Mouse (Mus musculus) right cerebral cortex, postnatal 4 days (tissue): Measurements from ENCODE around the gene Tacr1.
"Not testable (repeated sequence)": the region's sequence is repeated elsewhere in the genome, so short reads cannot be mapped to it uniquely, and the experiment has no call there.

ENCODE experiments used
- DNase-seq: peaks from one replicate; pipeline ENCODE4 v3.0.0-alpha.2; 2022

Tacr1 gene

GRCm38 (mm10) chr6:82401595-82402451, at the start of gene Tacr1:
Tacr1 (plus strand) TSS chr6:82402334.
- DNase-seq, result peak; percentile 84

GRCm38 (mm10) chr6:82376144-82376543, 26.0 kb upstream of the Tacr1 start:
- no peak for DNase-seq

- no peak for DNase-seq
Observed at GRCm38 (mm10) chr6:82383556-82383955, 18.6 kb upstream of the Tacr1 start.

GRCm38 (mm10) chr6:82402501-82403495, 664 bp downstream of the Tacr1 start:
- DNase-seq, result peak; percentile 52

- no peak for DNase-seq
Observed at GRCm38 (mm10) chr6:82418367-82418766, 16.2 kb downstream of the Tacr1 start.

- no peak for DNase-seq
Observed at GRCm38 (mm10) chr6:82420222-82420621, 18.1 kb downstream of the Tacr1 start.

GRCm38 (mm10) chr6:82428890-82429289, 26.8 kb downstream of the Tacr1 start:
- no peak for DNase-seq

DNA sequence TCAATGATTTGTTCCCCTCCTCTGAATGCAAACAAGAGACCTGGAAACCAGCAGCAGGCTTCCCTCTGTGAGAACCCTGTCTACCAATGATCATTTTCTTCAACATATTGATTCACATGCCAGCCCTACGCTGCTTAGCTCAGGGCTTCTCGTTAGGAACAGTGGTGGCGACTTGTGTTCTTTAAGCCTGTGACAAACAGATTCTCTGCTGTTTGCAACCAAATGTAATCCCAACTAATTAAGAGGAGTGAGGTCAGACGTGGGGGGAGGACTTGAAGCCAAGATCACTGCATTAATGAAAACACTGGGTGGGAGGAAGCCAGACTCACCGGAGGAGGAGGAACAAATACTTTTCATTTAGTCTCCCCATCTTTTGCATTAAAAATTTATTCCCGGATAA, 27.6 kb downstream of the Tacr1 start:
- no peak for DNase-seq

DNA sequence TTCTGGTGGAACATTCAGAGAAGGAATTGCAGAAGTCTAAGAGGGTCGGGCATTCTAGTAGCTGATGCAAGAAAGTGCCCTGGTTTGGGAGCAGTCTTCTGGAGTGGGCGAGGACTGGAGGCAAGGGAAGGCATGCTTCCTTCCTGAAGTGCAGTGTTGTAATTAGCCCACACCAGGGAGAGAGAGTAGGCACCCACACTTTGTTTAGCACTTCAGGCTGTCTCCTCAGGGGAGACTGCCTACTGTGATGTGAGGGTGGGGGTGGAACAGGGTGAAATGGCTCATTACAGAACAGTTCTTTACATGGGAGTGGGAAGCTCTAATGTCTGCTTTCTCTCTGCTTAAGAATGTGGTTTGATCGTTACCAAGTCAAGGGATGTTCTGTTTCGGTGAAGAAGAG, 35.0 kb downstream of the Tacr1 start:
- DNase-seq, result no peak

- not testable (repeated sequence) for DNase-seq
Observed at GRCm38 (mm10) chr6:82452206-82453095, 50.3 kb downstream of the Tacr1 start.

DNA sequence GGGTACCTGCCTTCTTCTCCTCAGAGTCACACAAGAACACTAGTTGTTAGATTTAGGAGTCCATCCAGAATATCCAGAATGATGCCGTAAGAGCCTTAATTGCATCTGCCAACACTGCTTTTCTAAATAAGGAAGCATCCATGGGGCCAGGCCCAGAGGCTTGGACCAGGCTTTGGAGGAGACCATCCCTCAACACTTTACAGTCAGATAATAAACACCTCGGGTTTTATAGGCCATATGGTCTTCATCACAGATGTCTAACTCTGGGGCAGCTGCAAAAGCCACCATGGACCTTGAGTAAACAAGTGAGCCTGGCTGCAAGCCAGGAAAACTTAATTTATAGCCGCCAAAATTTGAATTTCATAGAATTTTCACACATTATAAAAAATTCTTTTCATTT, 53.1 kb downstream of the Tacr1 start:
- DNase-seq, result no peak

DNA sequence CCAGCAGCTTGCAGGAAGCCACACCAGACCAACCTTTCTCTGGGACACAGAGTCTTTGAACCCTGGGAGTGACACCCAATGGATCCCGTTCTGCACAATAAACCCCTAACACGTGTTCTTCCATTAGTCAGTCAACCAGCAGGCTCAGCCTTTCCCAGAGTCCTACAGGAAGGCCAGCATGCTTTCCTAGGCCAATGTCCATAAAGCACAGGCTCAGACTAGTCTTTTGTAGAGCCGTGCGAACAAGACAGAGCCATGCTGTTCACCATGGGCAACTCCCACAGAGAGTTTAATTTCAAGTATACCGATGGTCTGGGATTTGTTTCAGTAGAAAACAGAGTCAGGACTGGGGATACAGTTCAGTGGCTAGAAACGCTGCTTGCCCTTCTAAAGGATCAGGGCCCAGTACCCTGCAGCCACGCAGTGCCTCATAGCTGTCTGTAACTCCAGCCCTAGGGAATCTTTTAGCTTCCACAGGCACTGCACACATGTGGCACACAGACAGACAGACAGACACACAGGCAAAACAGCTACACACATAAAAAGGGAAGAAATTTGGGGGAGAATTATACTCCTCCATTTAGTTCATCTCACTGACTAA, 55.1 kb downstream of the Tacr1 start:
- no peak for DNase-seq

GRCm38 (mm10) chr6:82458762-82459389, 56.7 kb downstream of the Tacr1 start:
- peak; percentile 29 for DNase-seq

GRCm38 (mm10) chr6:82463171-82463570, 61.0 kb downstream of the Tacr1 start:
- DNase-seq, result no peak

DNA sequence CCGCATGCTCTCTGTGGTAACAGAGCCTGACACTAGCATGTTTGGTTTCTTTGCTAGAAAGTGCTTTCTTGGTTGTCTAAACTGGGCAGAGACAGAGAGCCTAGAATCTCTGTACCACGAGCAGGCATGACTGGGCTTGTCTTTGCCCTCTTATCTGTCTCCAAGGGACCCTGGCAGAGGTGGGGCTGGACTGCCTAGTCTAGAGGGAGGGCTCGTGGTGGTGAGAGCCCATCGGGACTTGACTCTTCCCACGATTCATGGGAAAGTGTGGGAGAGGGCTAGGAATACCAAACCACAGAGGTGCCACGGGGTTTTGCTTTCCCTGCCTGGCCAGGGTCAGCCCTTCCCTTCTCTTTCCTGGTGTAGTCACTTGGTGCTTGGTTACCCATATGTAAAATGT, 72.3 kb downstream of the Tacr1 start:
- DNase-seq, result no peak

DNA sequence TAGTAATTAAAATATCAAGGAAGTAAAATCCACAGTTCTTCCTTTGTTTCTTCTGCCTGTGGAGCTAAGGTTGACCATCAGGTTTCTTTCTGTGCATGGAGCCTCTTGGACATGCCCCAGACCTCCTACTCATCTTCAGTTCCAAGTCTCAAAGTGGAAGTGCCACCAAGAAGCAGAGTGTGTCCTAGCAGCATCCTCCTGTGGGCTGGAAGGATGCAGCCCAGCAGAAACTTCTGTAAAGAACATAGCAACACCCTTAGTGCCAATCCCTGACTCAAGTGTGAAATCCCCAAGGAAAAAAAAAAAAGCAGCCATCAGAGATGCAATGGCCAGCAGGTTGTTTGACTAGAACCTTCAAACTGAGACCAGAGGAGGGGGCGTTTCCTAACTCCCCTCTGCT, 81.7 kb downstream of the Tacr1 start:
- no peak for DNase-seq

- DNase-seq, result no peak
Observed at GRCm38 (mm10) chr6:82494481-82494880, 92.3 kb downstream of the Tacr1 start.

DNA sequence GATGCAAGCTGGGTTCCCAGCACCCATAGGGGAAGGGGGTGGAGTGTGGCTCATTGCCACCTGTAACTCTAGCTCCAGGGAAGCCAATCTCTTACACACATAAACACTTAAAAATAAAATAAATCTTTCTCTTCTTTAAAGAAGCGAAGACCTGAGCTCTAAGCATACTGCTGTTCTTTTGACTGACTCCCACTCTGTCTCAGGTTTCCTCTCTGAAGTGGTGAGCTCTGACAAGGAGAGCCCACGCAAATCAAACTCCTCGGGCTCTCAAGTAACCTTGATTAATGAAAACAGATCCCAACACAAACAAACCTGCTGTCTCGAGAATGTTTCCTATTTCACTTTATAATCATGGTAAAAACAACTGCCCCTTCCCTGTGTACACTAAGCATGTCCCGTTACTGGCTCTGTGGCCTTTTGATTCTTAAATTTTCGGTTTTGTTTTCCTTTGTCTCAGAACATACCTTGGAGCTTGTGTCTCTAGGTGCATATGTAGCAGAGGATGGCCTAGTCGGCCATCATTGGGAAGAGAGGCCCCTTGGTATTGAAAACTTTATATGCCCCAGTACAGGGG, 108.8 kb downstream of the Tacr1 start:
- DNase-seq, result no peak

DNA sequence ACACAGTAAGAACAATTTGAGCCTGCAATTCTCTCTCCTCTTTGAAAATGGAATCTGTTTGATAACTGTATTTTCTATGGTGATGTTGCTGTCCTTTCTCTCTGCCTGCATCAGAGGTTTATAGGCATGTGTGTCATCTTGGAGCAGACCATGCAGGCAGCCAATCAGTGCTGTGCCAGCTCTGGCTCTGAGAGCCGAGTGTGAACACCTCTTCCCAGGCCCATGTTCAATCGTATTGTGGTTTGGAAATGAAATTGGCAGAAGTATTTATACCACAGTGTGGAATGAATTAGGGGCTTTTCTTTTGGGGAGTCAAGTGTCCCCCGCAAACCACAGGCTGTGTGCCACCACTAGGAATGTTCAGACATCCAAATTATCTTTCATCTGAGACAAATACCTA, 117.5 kb downstream of the Tacr1 start:
- DNase-seq, result no peak

GRCm38 (mm10) chr6:82522567-82522966, 120.4 kb downstream of the Tacr1 start:
- no peak for DNase-seq
